Mouse (Mus musculus) small intestine, adult 2 months (tissue): ENCODE results near the gene Lrfn2.

Experiments
- CTCF ChIP-seq: fragments of 200-500 bp; IDR thresholded peaks from 2 replicates; pipeline ENCODE4 v1.5.1; 2012; ENCODE audit warnings: low read depth, mild to moderate bottlenecking, control low read depth, inconsistent platforms, low read length, moderate library complexity, mixed read lengths; ENCODE audit not compliant: insufficient replicate concordance, insufficient read length; ENCODE audit errors: extremely low read depth
- POLR2A ChIP-seq: fragments of 200-500 bp; IDR thresholded peaks from 2 replicates; pipeline ENCODE4 v1.6.1; 2012; ENCODE audit warnings: low read depth, mild to moderate bottlenecking, control low read depth, inconsistent platforms, low read length, moderate library complexity

- no peak for TF ChIP-seq POLR2A
- TF ChIP-seq CTCF = no peak
Measured at GRCm38 (mm10) chr17:49030841-49031240, 98.7 kb downstream of the Lrfn2 start.
